Mouse (Mus musculus): ENCODE data around the gene Ccdc42. TPM values are rescaled to one million over a fixed set of nuclear protein-coding genes. Genes with fewer than 3 reads are reported as not detected.
A peak's percentile ranks its signal among the peaks of the same experiment; 100 is the strongest.

The Ccdc42 gene
- polyA plus RNA-seq, 1 experiment from 2014 or later = 3.5 TPM

DNA sequence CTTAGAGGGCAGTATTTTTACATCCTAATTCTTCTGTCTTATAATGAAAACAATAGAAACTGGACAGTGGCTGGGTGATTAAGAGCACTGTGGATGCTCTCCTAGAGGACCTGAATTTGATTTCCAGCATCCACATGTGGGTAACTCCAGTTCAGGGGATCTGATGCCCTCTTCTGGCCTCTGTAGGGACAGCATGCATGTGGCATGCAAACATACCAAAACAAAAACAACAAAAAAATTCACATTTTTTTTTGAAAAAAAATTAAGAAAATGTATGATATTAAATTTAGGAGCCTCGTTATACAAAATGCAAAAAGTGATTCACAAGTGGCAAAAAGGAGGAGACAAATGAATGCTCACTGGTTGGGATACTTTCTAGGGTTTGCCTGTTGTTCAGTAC lies 27.3 kb upstream of the Ccdc42 start:
- Histone ChIP-seq H3K4me3 (ENCODE audit: low read length) (no peak overlapping the region), H3K4me1 (ENCODE audit: insufficient read depth, low read length) (peaks cover 8% of the 10 kb centered on the region), H3K36me3 (ENCODE audit: insufficient read depth, low read length) (no peaks in the 10 kb centered on the region), H3K27ac (ENCODE audit: low read length) (no peak overlapping the region), H3K4me2 (replicated peaks; ENCODE audit: low read depth, low read length) (no peak overlapping the region), H3K9ac (replicated peaks; ENCODE audit: low read length) (no peak overlapping the region), H3K27me3 (ENCODE audit: insufficient read depth, low read length) (no peaks in the 10 kb centered on the region), H3K9me3 (ENCODE audit: low read length) (no peaks in the 10 kb centered on the region)
- ATAC-seq (ENCODE audit: low FRiP score, low TSS enrichment) = no peak
- whole genome bisulfite sequencing = 47% methylated on average over 1 of the region's 1 CpGs

DNA sequence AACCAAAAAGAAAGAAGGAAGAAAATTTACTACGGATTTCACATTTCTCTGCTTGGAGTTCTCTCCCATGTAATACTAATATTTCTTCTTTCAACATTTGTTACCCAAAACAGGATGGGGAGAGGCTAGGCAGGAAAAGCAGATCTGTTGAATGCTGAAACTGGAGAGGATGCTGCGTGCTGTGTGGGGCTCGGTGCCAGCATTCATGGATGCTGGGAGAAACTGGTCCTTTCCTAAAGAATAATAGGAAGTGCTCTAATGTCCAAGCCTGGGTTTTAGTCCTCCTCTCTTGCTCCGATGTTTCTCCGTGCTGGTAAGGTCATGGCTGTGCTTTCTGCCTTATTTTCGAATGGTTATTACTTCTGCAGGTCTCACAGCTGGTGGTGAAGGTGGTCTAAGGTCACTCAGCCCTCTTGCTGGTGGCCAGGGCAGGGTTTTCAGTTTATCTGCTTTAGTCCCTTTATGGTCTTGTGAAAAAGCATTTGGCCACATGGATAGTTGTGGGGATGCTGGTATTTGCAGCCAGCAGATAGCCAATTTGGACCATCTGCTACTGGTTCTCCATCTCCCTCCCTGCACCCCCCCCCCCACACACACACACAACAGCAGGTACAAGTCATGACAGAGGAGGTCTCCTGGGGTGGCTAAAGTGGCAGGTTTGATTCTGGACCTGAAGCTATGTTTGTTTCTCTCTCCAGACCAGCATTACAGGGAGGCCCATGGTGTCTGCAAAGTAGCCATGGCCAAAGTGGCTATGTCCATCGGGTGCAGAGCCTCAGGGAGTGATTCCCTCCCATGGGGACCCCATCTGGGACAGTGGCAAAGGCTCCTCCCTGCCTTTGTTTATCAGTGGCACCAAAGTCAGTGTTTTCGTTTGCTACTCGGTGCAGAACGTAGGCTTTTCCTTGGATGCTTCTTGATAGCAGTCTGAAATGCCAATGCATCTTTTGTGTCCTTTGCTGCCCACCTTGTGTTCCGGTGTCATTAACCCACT lies 24.6 kb upstream of the Ccdc42 start:
- Histone ChIP-seq H3K27me3 (ENCODE audit: insufficient read depth, low read length) (no peaks in the 10 kb centered on the region), H3K9me3 (ENCODE audit: low read length) (no peaks in the 10 kb centered on the region), H3K4me2 (replicated peaks; ENCODE audit: low read depth, low read length) (no peak overlapping the region), H3K36me3 (ENCODE audit: insufficient read depth, low read length) (no peaks in the 10 kb centered on the region), H3K9ac (replicated peaks; ENCODE audit: low read length) (no peak overlapping the region), H3K4me3 (ENCODE audit: low read length) (no peak overlapping the region), H3K4me1 (ENCODE audit: insufficient read depth, low read length) (0 out of 2 replicates have a peak, but pooled peaks cover 4% of the 10 kb centered on the region), H3K27ac (ENCODE audit: low read length) (no peak overlapping the region)
- no peak for ATAC-seq (ENCODE audit: low FRiP score, low TSS enrichment)
- WGBS = 70% methylated on average over 11 of the region's 11 CpGs

DNA sequence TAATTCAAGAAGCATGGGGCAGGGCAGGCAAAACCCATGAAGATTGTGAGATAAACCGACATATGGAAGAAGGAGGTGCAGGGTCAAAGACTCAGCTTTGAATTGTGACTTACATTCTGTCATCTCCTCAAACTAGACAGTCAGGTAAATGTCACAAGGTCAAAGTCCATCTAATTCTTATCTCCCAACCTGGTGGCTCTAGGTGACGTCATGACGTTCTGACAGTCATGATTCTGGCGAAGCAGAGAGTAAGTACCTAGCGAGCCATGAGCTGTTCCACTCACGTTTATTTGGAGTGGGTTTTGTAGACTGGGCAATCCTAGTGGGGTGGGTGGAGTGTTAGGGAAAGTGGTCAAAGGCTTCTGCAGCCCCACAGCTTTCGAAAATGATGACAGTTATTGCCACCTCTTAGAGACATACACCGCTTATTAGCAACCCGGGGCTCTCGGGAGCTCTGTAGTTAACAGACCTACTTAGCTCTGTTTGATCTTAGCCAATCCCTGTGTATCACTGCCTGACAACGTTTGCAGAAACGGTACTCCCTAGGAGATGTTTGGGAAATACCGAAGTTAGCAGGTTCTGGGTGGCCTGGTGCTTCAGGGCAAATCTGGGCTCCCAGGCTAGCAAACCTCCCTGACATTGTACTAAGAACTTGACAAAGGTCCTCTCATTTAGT lies 22.3 kb upstream of the Ccdc42 start:
- H3K36me3 ChIP-seq (ENCODE audit: insufficient read depth, low read length) = no peaks in the 10 kb centered on the region
- no peak overlapping the region for H3K9ac ChIP-seq (replicated peaks; ENCODE audit: low read length)
- 0 out of 2 replicates have a peak, but pooled peaks cover 4% of the 10 kb centered on the region for H3K4me1 ChIP-seq (ENCODE audit: insufficient read depth, low read length)
- H3K27ac ChIP-seq (ENCODE audit: low read length) = no peak overlapping the region
- ATAC-seq (ENCODE audit: low FRiP score, low TSS enrichment) = no peak
- H3K4me2 ChIP-seq (replicated peaks; ENCODE audit: low read depth, low read length) = no peak overlapping the region
- no peaks in the 10 kb centered on the region for H3K27me3 ChIP-seq (ENCODE audit: insufficient read depth, low read length)
- no peak overlapping the region for H3K4me3 ChIP-seq (ENCODE audit: low read length)
- H3K9me3 ChIP-seq (ENCODE audit: low read length) = no peaks in the 10 kb centered on the region
- 73% methylated on average over 13 of the region's 13 CpGs for WGBS

DNA sequence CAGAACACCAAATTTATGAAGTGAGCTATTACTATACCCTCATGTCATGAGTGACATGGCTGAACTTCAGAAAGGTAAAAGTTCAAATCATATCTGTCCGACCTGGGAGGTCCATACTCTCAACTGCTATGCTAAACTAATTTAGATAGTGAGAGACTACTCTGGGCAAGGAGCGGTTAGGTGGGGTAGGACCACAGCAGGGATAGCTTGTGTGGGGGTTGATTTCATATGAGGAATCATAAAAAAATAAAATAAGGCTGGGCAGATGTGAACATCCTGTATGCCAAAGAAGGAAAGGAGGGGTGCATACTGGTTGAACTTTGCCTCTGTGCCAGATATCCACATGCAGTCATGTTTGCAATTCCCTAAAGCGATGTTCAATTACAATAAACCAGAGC lies 21.8 kb upstream of the Ccdc42 start:
- Histone ChIP-seq H3K4me3 (ENCODE audit: low read length) (no peak overlapping the region), H3K4me1 (ENCODE audit: insufficient read depth, low read length) (0 out of 2 replicates have a peak, but pooled peaks cover 4% of the 10 kb centered on the region), H3K27me3 (ENCODE audit: insufficient read depth, low read length) (no peaks in the 10 kb centered on the region), H3K9ac (replicated peaks; ENCODE audit: low read length) (no peak overlapping the region), H3K4me2 (replicated peaks; ENCODE audit: low read depth, low read length) (no peak overlapping the region), H3K27ac (ENCODE audit: low read length) (no peak overlapping the region), H3K36me3 (ENCODE audit: insufficient read depth, low read length) (no peaks in the 10 kb centered on the region), H3K9me3 (ENCODE audit: low read length) (no peaks in the 10 kb centered on the region)
- no peak for ATAC-seq (ENCODE audit: low FRiP score, low TSS enrichment)
- 91% methylated on average over 3 of the region's 3 CpGs for WGBS

DNA sequence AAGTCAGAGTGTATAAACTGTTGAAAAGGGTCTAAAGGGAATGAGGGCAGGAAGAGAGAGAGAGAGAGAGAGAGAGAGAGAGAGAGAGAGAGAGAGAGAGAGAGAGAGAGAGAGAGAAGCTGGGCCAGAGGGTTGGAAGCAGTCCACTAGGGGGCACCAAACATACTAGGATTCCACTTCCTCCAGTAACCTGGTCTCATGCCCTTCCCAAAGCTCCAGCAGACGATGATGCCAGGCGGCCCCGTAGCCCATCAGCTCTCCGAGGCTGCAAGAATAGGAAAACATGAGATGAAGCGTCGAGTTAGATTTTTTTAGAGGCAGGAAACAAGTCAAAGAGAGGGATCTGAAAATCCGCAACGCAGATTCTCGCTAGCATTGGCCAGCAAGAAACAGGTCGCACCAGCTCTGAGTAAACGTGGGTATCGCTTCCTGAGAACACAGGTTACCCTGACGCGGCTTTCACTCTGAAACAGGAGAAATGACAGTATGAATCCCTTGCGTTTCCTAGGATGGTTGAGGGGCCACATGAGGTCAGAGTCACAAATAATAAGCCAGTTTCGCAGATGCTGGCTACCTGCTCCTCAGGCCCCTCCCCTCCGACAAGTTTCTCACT lies 20.3 kb upstream of the Ccdc42 start:
- no peak overlapping the region for H3K27ac ChIP-seq (ENCODE audit: low read length)
- H3K27me3 ChIP-seq (ENCODE audit: insufficient read depth, low read length) = no peaks in the 10 kb centered on the region
- WGBS = 15% methylated on average over 17 of the region's 17 CpGs
- H3K4me1 ChIP-seq (ENCODE audit: insufficient read depth, low read length) = peaks cover 9% of the 10 kb centered on the region; the same call in 1 of the 2 replicates
- peak overlapping the region; percentile 43; the same call in 1 of the 2 replicates for H3K9ac ChIP-seq (replicated peaks; ENCODE audit: low read length)
- no peaks in the 10 kb centered on the region for H3K36me3 ChIP-seq (ENCODE audit: insufficient read depth, low read length)
- H3K4me3 ChIP-seq (ENCODE audit: low read length) = peak overlapping the region; percentile 42
- peak; percentile 79; the same call in 1 of the 2 replicates for ATAC-seq (ENCODE audit: low FRiP score, low TSS enrichment)
- H3K9me3 ChIP-seq (ENCODE audit: low read length) = no peaks in the 10 kb centered on the region
- H3K4me2 ChIP-seq (replicated peaks; ENCODE audit: low read depth, low read length) = peak overlapping the region; percentile 71

DNA sequence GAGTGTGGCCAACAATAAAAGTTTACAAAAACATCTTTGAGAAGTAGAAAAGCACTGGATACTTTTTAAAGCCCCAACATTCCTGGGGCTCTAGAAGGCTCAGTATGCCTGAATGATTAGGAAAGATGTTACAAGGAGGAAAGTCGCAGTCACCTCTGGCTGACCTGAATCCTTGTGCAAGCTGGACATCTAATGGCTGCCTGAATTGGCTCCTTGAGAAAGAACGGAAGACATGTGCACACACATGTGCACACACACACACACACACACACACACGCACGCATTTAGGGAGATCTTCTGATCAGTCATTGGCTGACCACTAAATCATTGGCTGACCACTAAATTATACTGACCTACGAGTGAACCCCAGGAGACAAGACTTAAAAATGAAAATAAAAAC lies 16.0 kb upstream of the Ccdc42 start:
- no peak overlapping the region for H3K27ac ChIP-seq (ENCODE audit: low read length)
- H3K9me3 ChIP-seq (ENCODE audit: low read length) = no peaks in the 10 kb centered on the region
- H3K4me2 ChIP-seq (replicated peaks; ENCODE audit: low read depth, low read length) = no peak overlapping the region
- no peak for ATAC-seq (ENCODE audit: low FRiP score, low TSS enrichment)
- H3K9ac ChIP-seq (replicated peaks; ENCODE audit: low read length) = no peak overlapping the region
- H3K27me3 ChIP-seq (ENCODE audit: insufficient read depth, low read length) = no peaks in the 10 kb centered on the region
- WGBS = 69% methylated on average over 5 of the region's 5 CpGs
- peaks cover 9% of the 10 kb centered on the region; the same call in 1 of the 2 replicates for H3K4me1 ChIP-seq (ENCODE audit: insufficient read depth, low read length)
- H3K36me3 ChIP-seq (ENCODE audit: insufficient read depth, low read length) = no peaks in the 10 kb centered on the region
- H3K4me3 ChIP-seq (ENCODE audit: low read length) = no peak overlapping the region

DNA sequence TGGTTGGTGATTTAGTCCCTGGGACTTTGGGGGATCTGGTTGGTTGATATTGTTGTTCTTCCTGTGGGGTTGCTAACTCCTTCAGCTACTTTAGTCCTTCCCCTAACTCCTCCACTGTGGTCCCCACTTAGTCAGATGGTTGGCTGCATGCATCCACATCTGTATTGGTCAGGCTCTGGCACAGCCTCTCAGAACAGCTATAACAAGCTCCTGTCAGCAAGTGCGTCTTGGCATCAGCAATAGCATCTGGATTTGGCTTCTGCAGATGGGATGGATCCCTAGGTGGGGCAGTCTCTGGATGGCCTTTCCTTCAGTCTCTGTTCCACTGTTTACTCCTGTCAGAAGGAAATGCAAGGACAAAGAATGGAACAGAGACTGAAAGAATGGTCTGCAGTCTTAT lies 9.7 kb upstream of the Ccdc42 start:
- 77% methylated on average over 1 of the region's 1 CpGs for WGBS
- Histone ChIP-seq H3K27me3 (ENCODE audit: insufficient read depth, low read length) (no peaks in the 10 kb centered on the region), H3K4me1 (ENCODE audit: insufficient read depth, low read length) (no peaks in the 10 kb centered on the region), H3K4me2 (replicated peaks; ENCODE audit: low read depth, low read length) (no peak overlapping the region), H3K36me3 (ENCODE audit: insufficient read depth, low read length) (no peaks in the 10 kb centered on the region), H3K9me3 (ENCODE audit: low read length) (no peaks in the 10 kb centered on the region), H3K4me3 (ENCODE audit: low read length) (no peak overlapping the region), H3K9ac (replicated peaks; ENCODE audit: low read length) (no peak overlapping the region), H3K27ac (ENCODE audit: low read length) (no peak overlapping the region)
- no peak for ATAC-seq (ENCODE audit: low FRiP score, low TSS enrichment)

DNA sequence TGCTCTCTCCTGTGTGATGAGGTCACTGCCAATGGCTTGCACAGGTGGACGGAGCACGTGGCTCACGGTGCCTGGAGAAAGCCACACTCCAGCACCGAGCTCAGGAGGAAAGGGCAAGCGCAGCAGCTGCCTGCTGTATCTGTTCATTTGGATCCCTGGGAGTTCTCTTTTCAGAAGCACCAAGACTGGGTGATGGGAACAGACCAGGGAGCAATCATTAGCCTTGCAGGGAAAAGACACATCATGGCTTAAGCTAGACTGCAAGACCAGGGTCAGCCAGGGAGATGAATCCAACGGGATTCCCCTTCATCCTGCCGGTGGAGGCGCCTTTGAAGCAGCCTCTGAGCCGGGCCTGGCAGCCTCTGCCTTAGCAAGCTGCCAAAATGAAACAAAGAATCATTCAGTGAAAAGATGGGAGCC lies 7.3 kb upstream of the Ccdc42 start:
- peak overlapping the region; percentile 29; the same call in 1 of the 2 replicates for H3K9ac ChIP-seq (replicated peaks; ENCODE audit: low read length)

DNA sequence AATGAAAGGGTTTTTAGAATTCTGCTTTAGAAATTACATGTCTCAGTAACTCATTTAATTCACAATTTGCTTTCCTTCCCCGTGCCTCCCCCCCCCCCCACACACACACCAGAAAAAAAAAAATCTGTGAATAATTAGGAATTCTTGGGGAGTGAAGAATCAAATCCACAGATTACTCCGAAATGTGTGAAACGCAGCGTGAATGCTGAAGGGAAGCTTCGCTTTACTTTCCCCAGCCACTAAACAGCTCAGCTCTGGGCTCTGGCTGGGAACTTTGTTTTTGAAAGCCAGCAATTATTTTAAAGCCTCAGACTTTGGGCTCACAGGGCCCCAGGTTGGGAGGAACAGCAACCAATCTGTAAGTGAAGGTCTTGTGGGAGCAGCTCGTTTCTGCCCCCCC lies 6.3 kb upstream of the Ccdc42 start:
- WGBS = 73% methylated on average over 6 of the region's 6 CpGs

More for the DNA sequence above, 7.3 kb upstream of the Ccdc42 start:
- no peak overlapping the region for H3K27ac ChIP-seq (ENCODE audit: low read length)
- WGBS = 35% methylated on average over 9 of the region's 9 CpGs
- no peaks in the 10 kb centered on the region for H3K36me3 ChIP-seq (ENCODE audit: insufficient read depth, low read length)
- H3K4me1 ChIP-seq (ENCODE audit: insufficient read depth, low read length) = no peaks in the 10 kb centered on the region
- no peak overlapping the region for H3K4me3 ChIP-seq (ENCODE audit: low read length)
- H3K9me3 ChIP-seq (ENCODE audit: low read length) = no peaks in the 10 kb centered on the region
- H3K4me2 ChIP-seq (replicated peaks; ENCODE audit: low read depth, low read length) = no peak overlapping the region
- no peak for ATAC-seq (ENCODE audit: low FRiP score, low TSS enrichment)
- H3K27me3 ChIP-seq (ENCODE audit: insufficient read depth, low read length) = no peaks in the 10 kb centered on the region

More for the DNA sequence above, 6.3 kb upstream of the Ccdc42 start:
- Histone ChIP-seq H3K36me3 (ENCODE audit: insufficient read depth, low read length) (no peaks in the 10 kb centered on the region), H3K4me1 (ENCODE audit: insufficient read depth, low read length) (no peaks in the 10 kb centered on the region), H3K9me3 (ENCODE audit: low read length) (no peaks in the 10 kb centered on the region), H3K27me3 (ENCODE audit: insufficient read depth, low read length) (no peaks in the 10 kb centered on the region), H3K4me2 (replicated peaks; ENCODE audit: low read depth, low read length) (no peak overlapping the region), H3K4me3 (ENCODE audit: low read length) (no peak overlapping the region), H3K27ac (ENCODE audit: low read length) (no peak overlapping the region), H3K9ac (replicated peaks; ENCODE audit: low read length) (no peak overlapping the region)
- ATAC-seq (ENCODE audit: low FRiP score, low TSS enrichment) = no peak
